Mouse (Mus musculus) embryonic fibroblast, embryonic 13.5 days (primary cell): ENCODE measurements around the gene Crtc3. TPM values are rescaled to one million over a fixed set of nuclear protein-coding genes. Genes with fewer than 3 reads are reported as not detected.

Experiments used
- H3K27ac ChIP-seq: 2 replicates; pipeline ENCODE4 v1.5.1; 2012; ENCODE audit warnings: low read length, control low read depth, inconsistent platforms; ENCODE audit not compliant: insufficient read depth
- H3K4me1 ChIP-seq: 2 replicates; pipeline ENCODE4 v1.6.1; 2011; ENCODE audit warnings: low read length; ENCODE audit not compliant: control insufficient read depth, insufficient read depth
- H3K4me3 ChIP-seq: 2 replicates; pipeline ENCODE4 v1.5.1; 2011; ENCODE audit warnings: mild to moderate bottlenecking, control low read depth, low read length; ENCODE audit not compliant: insufficient read depth
- CTCF ChIP-seq: IDR thresholded peaks from 2 replicates; pipeline ENCODE4 v1.5.1; 2011; ENCODE audit warnings: mild to moderate bottlenecking, control low read depth, low read length, moderate library complexity, borderline replicate concordance; ENCODE audit not compliant: insufficient read depth
- POLR2A ChIP-seq: IDR thresholded peaks from 2 replicates; pipeline ENCODE4 v1.6.1; 2011; ENCODE audit warnings: low read depth, mild to moderate bottlenecking, control low read depth, low read length, moderate library complexity
- polyA plus RNA-seq: library from polyadenylated mRNA; stranded (reverse); fragments of >200 nt; gene quantifications from 2 replicates; pipeline ENCODE4 v1.2.4, GENCODE M21; 2011; ENCODE audit warnings: low read depth; ENCODE audit not compliant: missing spikeins, insufficient read length

Crtc3 gene
- 21.6 and 27.7 TPM in 2 replicates for polyA plus RNA-seq

DNA sequence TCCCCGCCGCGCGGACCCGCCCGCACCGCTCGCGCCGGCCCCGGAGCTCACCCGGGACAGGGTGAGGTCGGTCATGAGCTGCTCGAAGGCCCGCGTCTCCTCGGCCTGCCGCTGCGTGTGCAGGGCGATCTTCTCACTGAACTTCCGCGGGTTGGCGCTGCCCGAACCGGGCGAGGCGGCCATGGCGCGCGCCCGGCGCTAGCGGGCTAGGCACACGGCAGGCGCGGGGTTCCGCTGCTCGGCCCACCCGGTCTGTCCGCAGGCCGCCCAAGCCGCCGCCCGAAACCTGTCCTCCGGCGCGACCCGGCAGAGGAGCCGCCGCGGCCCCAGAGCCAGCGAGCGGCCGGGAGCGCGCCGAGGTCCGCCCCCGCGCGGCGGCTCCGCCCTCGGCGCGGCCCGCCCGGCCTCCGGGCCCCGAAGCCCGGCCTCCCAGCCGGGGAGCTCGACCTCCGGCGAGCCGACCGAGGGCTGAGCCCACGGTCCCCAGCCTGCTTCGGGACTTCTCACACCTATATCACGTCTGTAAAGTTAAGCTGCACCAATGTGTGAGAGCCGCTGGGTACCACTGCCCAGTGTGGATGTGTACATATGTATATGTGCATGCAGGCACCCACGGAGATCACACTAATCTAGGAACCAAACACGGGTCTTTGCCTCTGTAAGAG, at the start of gene Crtc3:
Gene Crtc3, minus strand, starts transcription at position 322 of the 665 bp plus-strand sequence.
- peak; percentile 17; the same call in 1 of the 2 replicates for TF ChIP-seq CTCF
- TF ChIP-seq POLR2A = peak; percentile 81
- Histone ChIP-seq H3K27ac (peak within 1 kb of the TSS; percentile 94), H3K4me3 (peak within 1 kb of the TSS; percentile 90), H3K4me1 (peaks cover 5% of the 10 kb centered on the region; the same call in 1 of the 2 replicates)

DNA sequence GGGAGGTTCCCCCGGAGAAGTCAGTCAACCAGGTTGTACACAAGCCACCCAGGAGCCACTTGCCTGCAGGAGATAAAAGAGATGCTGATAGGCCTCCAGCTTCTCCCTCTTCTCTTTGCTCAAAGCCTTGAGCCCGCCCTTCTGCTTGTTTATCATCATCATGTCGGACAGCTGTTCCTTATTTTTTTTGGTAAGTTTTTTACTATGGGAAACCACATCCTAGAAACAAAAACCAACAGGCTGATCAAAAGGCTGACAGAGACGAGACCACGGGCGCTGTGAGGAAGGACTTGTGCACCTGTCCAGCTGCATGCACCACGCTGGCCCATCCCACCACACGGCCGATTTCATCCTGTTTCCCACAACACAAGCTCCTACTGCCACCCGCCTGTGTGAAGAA, 47.5 kb upstream of the Crtc3 start:
- Histone ChIP-seq H3K4me1 (no peaks in the 10 kb centered on the region), H3K27ac (no peak overlapping the region), H3K4me3 (no peak overlapping the region)
- TF ChIP-seq POLR2A (no peak), CTCF (no peak)

DNA sequence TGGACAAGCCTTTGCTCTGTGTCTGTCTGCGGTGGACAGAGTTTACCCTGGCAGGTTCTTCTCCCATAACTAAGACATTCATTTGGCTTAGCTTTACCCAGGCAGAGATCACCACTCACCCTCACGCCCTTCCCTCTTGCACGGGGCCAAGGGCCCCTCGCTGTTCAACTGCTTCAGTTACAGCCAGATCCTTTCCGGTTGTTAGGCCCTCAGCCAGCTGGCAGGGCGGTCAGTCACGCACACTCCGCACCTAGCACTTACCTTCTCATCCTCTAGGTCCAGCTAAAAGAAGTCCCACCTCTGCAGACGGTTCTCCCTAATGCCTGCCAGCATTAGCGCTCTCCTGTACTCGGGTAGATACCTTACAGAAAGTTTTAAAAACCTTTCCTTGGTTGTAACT, 44.3 kb upstream of the Crtc3 start:
- Histone ChIP-seq H3K27ac (no peak overlapping the region), H3K4me1 (no peaks in the 10 kb centered on the region), H3K4me3 (no peak overlapping the region)
- TF ChIP-seq POLR2A (no peak), CTCF (no peak)

DNA sequence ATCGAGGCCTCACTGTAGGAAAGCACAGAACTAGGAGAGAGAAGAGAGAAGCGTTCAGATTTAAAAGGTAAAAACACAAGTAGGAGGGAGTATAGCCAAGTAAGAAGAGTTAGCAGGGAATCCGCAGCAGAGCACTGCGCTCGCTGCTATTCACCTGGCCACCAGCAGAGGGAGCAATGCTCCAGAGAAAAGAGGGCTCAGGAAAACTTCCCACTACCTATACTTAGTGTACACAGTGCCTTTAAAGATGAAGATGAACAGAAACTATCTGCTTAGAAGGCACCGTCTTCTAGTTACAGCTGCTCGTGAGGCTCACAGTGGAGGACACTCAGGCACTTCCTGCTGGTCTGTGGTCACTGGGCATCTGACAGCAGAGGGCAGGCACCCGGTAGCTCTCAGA, 41.0 kb upstream of the Crtc3 start:
- Histone ChIP-seq H3K27ac (no peak overlapping the region), H3K4me3 (no peak overlapping the region), H3K4me1 (no peaks in the 10 kb centered on the region)
- TF ChIP-seq POLR2A = no peak
- TF ChIP-seq CTCF = peak; percentile 69

DNA sequence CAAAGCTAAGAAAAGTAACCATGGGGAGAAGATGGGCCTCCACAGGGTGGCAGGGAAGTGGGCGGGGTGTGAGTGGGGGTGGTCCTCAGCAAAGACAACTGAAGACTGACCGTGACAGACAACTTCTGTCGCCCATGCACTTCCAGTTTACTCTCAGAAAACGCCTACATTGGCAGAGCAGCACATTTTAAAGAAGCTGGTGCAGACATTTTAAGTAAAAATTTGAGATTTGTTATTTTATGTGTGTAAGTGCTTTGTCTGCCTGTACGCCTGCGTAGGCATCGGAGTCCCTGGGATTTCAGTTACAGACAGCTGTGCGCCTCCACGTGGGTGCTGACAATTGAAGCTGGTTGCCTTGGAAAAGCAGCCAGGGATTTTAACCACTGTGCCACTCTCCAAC, 32.4 kb upstream of the Crtc3 start:
- H3K4me1 ChIP-seq = no peaks in the 10 kb centered on the region
- H3K4me3 ChIP-seq = no peak overlapping the region
- TF ChIP-seq POLR2A (no peak), CTCF (no peak)
- no peak overlapping the region for H3K27ac ChIP-seq

DNA sequence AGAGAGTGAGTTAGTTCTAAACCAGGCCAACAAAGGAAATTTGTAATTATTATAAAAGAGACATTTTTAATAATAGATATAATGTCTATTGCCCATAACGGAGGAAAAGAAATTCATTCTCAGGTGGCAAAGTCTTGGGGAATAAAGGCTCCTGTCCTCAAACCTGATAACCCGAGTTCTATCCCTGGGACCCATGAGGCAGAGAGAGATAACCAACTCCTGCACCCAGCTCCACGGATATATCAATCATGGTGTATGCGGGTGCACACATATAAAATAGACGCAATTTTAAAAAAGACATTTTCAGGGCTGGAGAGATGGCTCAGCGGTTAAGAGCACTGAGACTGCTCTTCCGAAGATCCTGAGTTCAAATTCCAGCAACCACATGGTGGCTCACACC, 30.9 kb upstream of the Crtc3 start:
- TF ChIP-seq POLR2A (no peak), CTCF (no peak)
- H3K4me3 ChIP-seq = no peak overlapping the region
- no peak overlapping the region for H3K27ac ChIP-seq
- H3K4me1 ChIP-seq = peaks cover 7% of the 10 kb centered on the region; the same call in 1 of the 2 replicates

DNA sequence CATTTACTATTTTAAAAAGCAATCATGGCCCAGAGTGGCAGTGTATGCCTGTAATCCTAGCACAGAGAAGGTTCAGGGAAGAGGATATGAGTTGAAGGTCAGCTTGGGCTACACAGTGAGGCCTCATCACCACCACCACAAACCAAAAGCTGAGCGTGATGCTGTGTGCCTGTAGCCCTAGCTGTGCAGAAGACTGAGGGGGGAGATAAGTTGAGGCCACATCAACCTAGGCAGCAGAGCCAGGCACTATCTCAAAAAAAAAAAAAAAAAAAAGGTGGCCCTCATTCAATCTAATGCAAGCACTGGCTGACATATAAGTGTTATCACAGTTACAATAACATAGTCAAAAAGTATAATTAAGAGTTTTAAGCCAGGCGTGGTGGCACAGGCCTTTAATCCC, 30.4 kb upstream of the Crtc3 start:
- peaks cover 7% of the 10 kb centered on the region; the same call in 1 of the 2 replicates for H3K4me1 ChIP-seq
- no peak overlapping the region for H3K27ac ChIP-seq
- no peak overlapping the region for H3K4me3 ChIP-seq
- TF ChIP-seq CTCF = no peak
- TF ChIP-seq POLR2A = no peak

DNA sequence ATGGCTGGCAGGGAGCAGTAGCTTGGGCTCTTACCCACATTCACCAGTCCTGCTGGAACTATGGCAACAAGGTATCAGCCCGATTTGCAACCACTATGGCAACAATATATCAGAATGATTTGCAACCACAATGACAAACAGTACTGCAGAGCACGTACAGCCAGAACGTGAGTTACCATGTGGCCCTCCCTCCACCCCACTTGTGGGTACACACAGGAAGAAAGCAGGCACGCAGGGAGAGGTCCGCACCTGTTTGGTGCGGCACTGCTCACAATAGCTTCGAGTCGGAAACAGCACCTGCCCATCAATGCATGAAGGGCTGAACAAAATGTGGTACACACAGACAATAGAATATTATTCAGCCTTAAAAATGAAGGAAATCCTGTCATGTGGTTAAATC, 29.8 kb upstream of the Crtc3 start:
- Histone ChIP-seq H3K4me3 (no peak overlapping the region), H3K27ac (no peak overlapping the region), H3K4me1 (peaks cover 7% of the 10 kb centered on the region; the same call in 1 of the 2 replicates)
- TF ChIP-seq CTCF (no peak), POLR2A (no peak)

DNA sequence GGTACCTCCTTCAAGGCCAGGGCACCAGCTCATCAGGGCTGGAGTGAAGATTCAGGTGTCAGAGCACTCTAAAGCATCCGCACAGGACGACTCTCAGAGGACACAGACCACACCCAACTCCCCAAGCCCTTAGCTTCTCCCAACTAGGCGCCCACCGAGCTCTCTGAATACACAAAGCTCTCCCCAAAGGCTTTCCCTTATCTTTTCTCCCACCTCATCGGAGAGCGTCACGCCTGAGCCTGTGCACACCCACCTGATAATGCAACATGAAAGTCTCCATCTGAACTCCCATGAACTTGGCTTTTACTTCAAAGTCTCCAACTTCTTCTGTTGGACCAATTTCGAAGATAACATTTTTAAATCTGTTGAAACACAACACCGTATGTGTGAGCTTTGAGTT, 28.1 kb upstream of the Crtc3 start:
- Histone ChIP-seq H3K27ac (no peak overlapping the region), H3K4me3 (no peak overlapping the region), H3K4me1 (peaks cover 7% of the 10 kb centered on the region; the same call in 1 of the 2 replicates)
- TF ChIP-seq POLR2A = no peak
- no peak for TF ChIP-seq CTCF

DNA sequence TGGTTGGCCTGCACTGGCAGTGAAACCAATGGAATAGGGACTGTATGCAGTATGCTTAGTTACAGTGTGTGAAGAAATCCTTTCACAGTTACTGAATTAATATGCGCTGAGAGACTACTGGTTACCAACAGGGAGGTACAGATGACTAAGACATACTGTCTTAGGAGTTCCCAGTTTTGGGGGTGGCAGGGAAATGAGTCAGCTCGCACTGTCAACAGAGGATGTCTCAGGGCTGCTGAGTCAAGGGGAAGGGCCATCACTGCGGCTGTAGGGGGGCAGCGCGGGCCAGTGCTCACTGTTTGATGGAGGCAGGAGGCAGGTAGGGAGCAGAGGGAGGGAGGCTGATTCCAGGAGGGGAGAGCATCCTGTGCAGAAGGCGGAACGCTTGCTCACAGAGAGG, 26.6 kb upstream of the Crtc3 start:
- Histone ChIP-seq H3K27ac (peak overlapping the region; percentile 10; the same call in 1 of the 2 replicates), H3K4me3 (no peak overlapping the region), H3K4me1 (peaks cover 7% of the 10 kb centered on the region; the same call in 1 of the 2 replicates)
- no peak for TF ChIP-seq POLR2A
- TF ChIP-seq CTCF = no peak
